Mouse (Mus musculus) embryo, embryonic 10 days (tissue): Measurements from ENCODE around the gene Rfx5.
A peak's percentile ranks its signal among the peaks of the same experiment; 100 is the strongest.

Source experiments
- DNase-seq: peaks from one replicate; pipeline ENCODE4 v3.0.0-alpha.2; 2015; ENCODE audit warnings: low spot score

Gene Rfx5

DNA sequence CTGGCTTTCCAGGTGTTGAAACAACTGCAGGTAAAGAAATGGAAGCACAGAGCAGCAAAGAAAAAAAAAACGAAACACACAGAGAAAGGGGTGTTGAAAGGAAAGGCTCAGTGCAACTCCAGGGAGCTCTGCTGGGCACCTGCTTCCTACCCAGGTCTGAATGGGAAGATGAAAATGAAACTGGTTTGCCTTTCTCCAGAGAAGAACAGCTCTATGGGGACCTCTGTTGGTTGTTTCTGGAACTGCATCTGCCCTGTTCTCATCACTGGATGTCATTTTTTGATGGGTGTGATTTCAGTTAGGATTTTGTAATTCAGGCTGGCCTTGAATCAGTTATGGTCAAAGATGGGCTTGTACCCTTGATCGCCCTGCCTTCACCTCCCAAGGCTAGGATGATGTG lies 43.1 kb downstream of the Rfx5 start:
- DNase-seq: peak; percentile 60

DNA sequence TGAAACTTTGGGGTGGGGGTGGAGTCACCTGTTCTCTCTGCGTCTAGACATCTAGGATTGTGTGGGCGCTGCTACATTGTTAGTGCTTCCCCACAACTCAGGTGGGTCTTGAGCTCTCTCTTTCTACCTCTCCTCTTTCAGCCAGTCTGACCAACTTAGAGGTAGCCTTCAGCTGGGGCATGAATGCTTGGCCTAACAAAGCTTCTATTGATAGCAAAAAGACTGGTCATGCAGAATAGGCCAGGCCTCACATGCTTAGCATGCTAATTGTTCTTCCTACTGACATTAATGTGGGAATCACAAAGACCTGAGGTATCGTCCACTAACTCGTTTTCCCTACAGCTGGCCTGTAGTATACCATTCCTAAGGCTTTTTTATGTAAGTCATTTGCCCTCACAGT lies 48.7 kb downstream of the Rfx5 start:
- no peak for DNase-seq

DNA sequence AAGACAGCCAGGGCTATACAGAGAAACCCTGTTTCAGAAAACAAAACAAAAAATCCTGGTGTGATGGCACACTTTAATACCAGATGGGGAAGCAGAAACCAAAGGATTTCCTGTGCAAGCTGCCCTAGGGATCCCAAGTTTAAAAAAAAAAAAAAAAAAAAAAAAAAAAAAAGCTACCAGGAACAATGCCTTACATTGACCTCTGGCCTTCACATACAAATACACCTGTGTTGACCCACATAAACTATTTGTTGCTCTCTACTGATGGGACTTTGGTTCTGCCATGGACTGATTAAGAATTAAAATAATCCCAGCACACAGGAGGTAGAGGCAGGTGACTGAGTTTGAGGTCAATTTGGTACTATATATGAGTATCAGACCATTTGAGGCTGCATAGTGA lies 49.4 kb downstream of the Rfx5 start:
- no peak for DNase-seq

DNA sequence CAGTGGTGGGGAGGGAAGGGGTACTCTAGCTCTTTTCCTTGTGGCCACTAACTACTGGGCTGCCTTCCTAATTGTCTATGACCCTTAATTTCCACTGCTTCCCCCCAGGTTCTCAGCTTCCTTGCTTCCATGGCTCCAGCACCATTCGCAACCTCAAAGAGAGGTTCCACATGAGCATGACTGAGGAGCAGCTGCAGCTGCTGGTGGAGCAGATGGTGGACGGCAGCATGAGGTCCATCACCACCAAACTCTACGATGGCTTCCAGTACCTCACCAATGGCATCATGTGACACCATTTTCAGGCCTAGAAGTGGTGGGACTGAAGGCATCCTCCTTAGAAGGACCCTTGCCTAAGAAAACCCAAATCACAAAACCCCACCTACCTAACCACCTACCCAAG lies 51.8 kb downstream of the Rfx5 start:
- DNase-seq: no peak

DNA sequence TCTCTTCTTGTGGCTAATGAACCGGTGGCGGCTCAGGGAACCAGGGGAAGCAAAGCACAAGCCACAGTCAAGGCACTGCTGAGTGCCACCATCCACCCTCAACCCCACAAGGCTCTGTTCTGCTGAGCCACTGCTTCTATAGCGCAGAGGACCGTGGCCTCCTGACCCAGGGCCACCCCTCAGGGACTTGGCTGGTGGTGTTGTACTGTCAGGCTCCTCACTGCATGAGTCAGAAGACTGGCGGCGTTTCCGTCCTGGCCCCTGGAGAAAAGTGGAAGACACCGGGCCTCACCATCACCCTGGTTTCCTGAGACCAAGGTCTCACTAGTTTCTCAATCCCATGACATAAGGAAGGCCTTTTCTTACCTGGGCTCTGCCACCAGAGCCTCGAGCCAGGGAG lies 53.8 kb downstream of the Rfx5 start:
- no peak for DNase-seq

DNA sequence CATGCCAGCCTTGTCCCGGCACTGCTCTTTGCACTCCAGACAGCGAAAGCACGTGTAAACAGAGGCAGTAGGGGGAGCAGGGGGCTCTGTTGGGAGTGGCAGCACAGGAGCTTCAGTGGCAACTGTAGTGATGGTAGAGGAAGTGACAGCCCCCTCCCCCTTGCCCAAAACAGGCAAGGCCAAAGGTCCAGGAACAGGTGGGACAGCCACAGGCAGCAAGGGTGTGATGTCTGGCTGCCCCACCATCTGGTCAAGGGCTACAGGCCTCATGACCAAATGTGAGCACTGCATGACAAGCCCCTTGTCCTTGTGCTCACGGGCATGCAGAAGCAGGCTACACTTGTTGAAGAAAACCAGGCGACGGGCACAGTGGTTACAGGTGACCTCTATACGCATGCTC lies 56.5 kb downstream of the Rfx5 start:
- DNase-seq: no peak
